ENCODE assay signal across 28 mouse cellular contexts in genomic region chr17:24191481-24191880, GRCm38 (mm10). TPM values are rescaled to one million over a fixed set of nuclear protein-coding genes. Genes with fewer than 3 reads are reported as not detected.
A peak's percentile ranks its signal among the peaks of the same experiment; 100 is the strongest.
DNase-seq lines count a peak whose midpoint lies in the region; ATAC-seq lines count a peak whose summit lies in the region.
"Had no signal": no experiment of that assay in that cellular context is flagged by ENCODE, and none has a peak within 500 bp of the region (broad histone marks: within the 10 kb centered on the region; RNA-seq: fewer than 3 reads in every experiment).

No protein-coding gene starts in this region.

- no peak overlapping the region for H3K4me2 ChIP-seq in heart, embryonic 16.5 days (ENCODE audit: low read depth, low read length)
- H3K4me2 ChIP-seq: embryonic facial prominence, embryonic 15.5 days; forebrain, embryonic 12.5 days; limb, embryonic 13.5 days; liver, embryonic 15.5 days; lung, embryonic 15.5 days; midbrain, embryonic 12.5 days; neural tube, embryonic 12.5 days had no signal

- H3K4me1 ChIP-seq in heart, embryonic 16.5 days (ENCODE audit: control insufficient read depth, insufficient read depth, low read length) = peaks cover 20% of the 10 kb centered on the region
- H3K4me1 ChIP-seq: lung, embryonic 15.5 days; neural tube, embryonic 12.5 days had no signal

- H3K27ac ChIP-seq in heart, embryonic 16.5 days (ENCODE audit: low read length) = no peak overlapping the region
- H3K27ac ChIP-seq: embryonic facial prominence, embryonic 15.5 days; forebrain, embryonic 12.5 days; lung, embryonic 15.5 days; midbrain, embryonic 12.5 days; neural tube, embryonic 12.5 days; stomach, postnatal 0 days had no signal

- peak overlapping the region; percentile 49 for H3K9ac ChIP-seq in heart, embryonic 16.5 days (ENCODE audit: low read length)
- H3K9ac ChIP-seq: embryonic facial prominence, embryonic 15.5 days; forebrain, embryonic 12.5 days; forebrain, postnatal 0 days; limb, embryonic 13.5 days; liver, embryonic 15.5 days; lung, embryonic 15.5 days; midbrain, embryonic 12.5 days; neural tube, embryonic 12.5 days had no signal

- DNase-seq in gastrocnemius, postnatal 25 days = peak; percentile 43
- DNase-seq in gastrocnemius, postnatal 14 days = no peak
- no peak for DNase-seq in heart, postnatal 4 days
- DNase-seq in brain, adult 2 months (ENCODE audit: low read depth, low spot score) = peak; percentile 60
- DNase-seq in embryo, embryonic 11 days = no peak
- DNase-seq: B cell, adult 2 months; cerebellum, adult 11 months; cerebellum, adult 9-11 months; forebrain, postnatal 0 days; heart, adult 11 months; kidney, adult 18-20 months; kidney, postnatal 36 days; right cerebral cortex, adult 18-20 months; thymus, adult 18-20 months; thymus, postnatal 25 days had no signal

- no peaks in the 10 kb centered on the region for H3K27me3 ChIP-seq in heart, embryonic 16.5 days (ENCODE audit: control insufficient read depth, insufficient read depth, low read length)
- H3K27me3 ChIP-seq: embryonic facial prominence, embryonic 15.5 days; forebrain, embryonic 12.5 days; limb, embryonic 13.5 days; liver, embryonic 15.5 days; lung, embryonic 15.5 days; megakaryocyte, embryonic 14.5 days; midbrain, embryonic 12.5 days; neural tube, embryonic 12.5 days had no signal

- no peak overlapping the region for H3K4me3 ChIP-seq in heart, embryonic 16.5 days (ENCODE audit: low read length)
- H3K4me3 ChIP-seq: embryonic facial prominence, embryonic 15.5 days; forebrain, embryonic 12.5 days; limb, embryonic 13.5 days; liver, embryonic 15.5 days; lung, embryonic 15.5 days; megakaryocyte, embryonic 14.5 days; midbrain, embryonic 12.5 days; myocyte; neural tube, embryonic 12.5 days had no signal

- 71% methylated on average over 4 of the region's 4 CpGs for WGBS in heart, embryonic 16.5 days

- intact Hi-C loops in gastrocnemius, postnatal 14 days (cut with DNase I; ENCODE audit: low total_unique reads) = loop anchor here (5.0 kb wide), 1 partner anchor 36 kb away; no protein-coding TSS in a partner anchor

- H3K9me3 ChIP-seq in heart, embryonic 16.5 days (replicated peaks; ENCODE audit: control insufficient read depth, low read length) = no peaks in the 10 kb centered on the region
- H3K9me3 ChIP-seq: embryonic facial prominence, embryonic 15.5 days; forebrain, embryonic 12.5 days; limb, embryonic 13.5 days; liver, embryonic 15.5 days; lung, embryonic 15.5 days; megakaryocyte, embryonic 14.5 days; midbrain, embryonic 12.5 days; neural tube, embryonic 12.5 days had no signal

- ATAC-seq in heart, embryonic 16.5 days (replicated peaks; ENCODE audit: extremely low read depth, insufficient read depth, low FRiP score) = no peak
- ATAC-seq in megakaryocyte progenitor cell, adult 5-6 weeks (replicated peaks; ENCODE audit: poor library complexity) = peak; percentile 59
- ATAC-seq: forebrain, postnatal 0 days; hindbrain, embryonic 16.5 days had no signal

- H3K36me3 ChIP-seq in heart, embryonic 16.5 days (ENCODE audit: control insufficient read depth, insufficient read depth) = 0 out of 2 replicates have a peak, but pooled peaks cover 2% of the 10 kb centered on the region
- H3K36me3 ChIP-seq: forebrain, embryonic 12.5 days; lung, embryonic 15.5 days had no signal

RNA-seq across cellular contexts. Expression of gene Tbc1d24, which starts 13.9 kb away (rescaled TPM):
- total RNA-seq in gastrocnemius, postnatal 25 days (2021) = 1 to 10 TPM; 4.1 to 4.6 TPM
- total RNA-seq in gastrocnemius, postnatal 14 days (2021) = 1 to 10 TPM; 3.4 to 3.5 TPM
- 3.7 and 4.3 TPM in 2 replicates for polyA plus RNA-seq in heart, embryonic 16.5 days (2015; fragmentation: Nextera tagmentation; extraction: Ambion mirVana)
- total RNA-seq in heart, postnatal 4 days (2021) = 10 to 100 TPM in 1 of 2 experiments, 1 to 10 TPM in 1; 9.6 to 10.9 TPM
- total RNA-seq in megakaryocyte progenitor cell, adult 5-6 weeks (2015) = 3.6 and 6.4 TPM in 2 replicates
- 6.4 and 6.6 TPM in 2 replicates for total RNA-seq in megakaryocyte progenitor cell, adult 5-6 weeks (2017)

RNA-seq across cellular contexts. Expression of gene Ntn3, which starts 17.9 kb away (rescaled TPM):
- under 1 TPM; 0.35 to 0.56 TPM for total RNA-seq in gastrocnemius, postnatal 25 days (2021)
- total RNA-seq in gastrocnemius, postnatal 14 days (2021) = 1 to 10 TPM in 1 of 2 experiments, under 1 TPM in 1; 0.86 to 1.1 TPM
- 1.3 and 1.6 TPM in 2 replicates for polyA plus RNA-seq in heart, embryonic 16.5 days (2015; fragmentation: Nextera tagmentation; extraction: Ambion mirVana)
- total RNA-seq in heart, postnatal 4 days (2021) = 1 to 10 TPM; 2.3 to 2.4 TPM
- 0.15 TPM in 1 of 2 replicates, not detected in the other for total RNA-seq in megakaryocyte progenitor cell, adult 5-6 weeks (2015)
- 0.12 and 0.30 TPM in 2 replicates for total RNA-seq in megakaryocyte progenitor cell, adult 5-6 weeks (2017)

RNA-seq across cellular contexts. Expression of gene Atp6v0c, which starts 22.0 kb away (rescaled TPM):
- total RNA-seq in gastrocnemius, postnatal 25 days (2021) = 100 to 1,000 TPM; 145 to 159 TPM
- total RNA-seq in gastrocnemius, postnatal 14 days (2021) = 100 to 1,000 TPM; 167 to 178 TPM
- polyA plus RNA-seq in heart, embryonic 16.5 days (2015; fragmentation: Nextera tagmentation; extraction: Ambion mirVana) = 522 and 538 TPM in 2 replicates
- 100 to 1,000 TPM; 291 to 298 TPM for total RNA-seq in heart, postnatal 4 days (2021)
- total RNA-seq in megakaryocyte progenitor cell, adult 5-6 weeks (2015) = 405 and 437 TPM in 2 replicates
- 109 and 145 TPM in 2 replicates for total RNA-seq in megakaryocyte progenitor cell, adult 5-6 weeks (2017)

RNA-seq across cellular contexts. Expression of gene Amdhd2, which starts 27.9 kb away (rescaled TPM):
- total RNA-seq in gastrocnemius, postnatal 25 days (2021) = 1 to 10 TPM; 8.7 to 9.8 TPM
- 10 to 100 TPM in 1 of 2 experiments, 1 to 10 TPM in 1; 9.5 to 13.5 TPM for total RNA-seq in gastrocnemius, postnatal 14 days (2021)
- polyA plus RNA-seq in heart, embryonic 16.5 days (2015; fragmentation: Nextera tagmentation; extraction: Ambion mirVana) = 25.2 and 28.0 TPM in 2 replicates
- total RNA-seq in heart, postnatal 4 days (2021) = 10 to 100 TPM; 19.5 to 19.6 TPM
- 21.9 and 33.7 TPM in 2 replicates for total RNA-seq in megakaryocyte progenitor cell, adult 5-6 weeks (2015)
- total RNA-seq in megakaryocyte progenitor cell, adult 5-6 weeks (2017) = 65.1 and 65.5 TPM in 2 replicates

RNA-seq across cellular contexts. Expression of gene Tedc2, which starts 29.2 kb away (rescaled TPM):
- total RNA-seq in gastrocnemius, postnatal 25 days (2021) = 1 to 10 TPM; 1.4 to 1.9 TPM
- total RNA-seq in gastrocnemius, postnatal 14 days (2021) = 1 to 10 TPM; 1.9 to 2.3 TPM
- polyA plus RNA-seq in heart, embryonic 16.5 days (2015; fragmentation: Nextera tagmentation; extraction: Ambion mirVana) = 4.2 and 5.7 TPM in 2 replicates
- 1 to 10 TPM; 4.2 to 5.1 TPM for total RNA-seq in heart, postnatal 4 days (2021)
- total RNA-seq in megakaryocyte progenitor cell, adult 5-6 weeks (2015) = 7.8 and 10.2 TPM in 2 replicates
- 13.9 and 16.2 TPM in 2 replicates for total RNA-seq in megakaryocyte progenitor cell, adult 5-6 weeks (2017)

Comparison
In these comparisons a context has a peak if more than half of its experiments do, and no peak if none do; other contexts are left out.
1. DNase-seq: peak in gastrocnemius, postnatal 25 days (single experiment) and brain, adult 2 months (single experiment); none in gastrocnemius, postnatal 14 days (single experiment), heart, postnatal 4 days (single experiment) and embryo, embryonic 11 days (single experiment).